Mouse (Mus musculus) liver, adult 2 months (tissue): ENCODE results near the gene Sytl2.

Source experiments
- CTCF ChIP-seq: fragments of 200-500 bp; IDR thresholded peaks from 2 replicates; pipeline ENCODE4 v1.5.1; 2011; ENCODE audit warnings: low read depth, low read length, control low read depth
- POLR2A ChIP-seq: fragments of 200-500 bp; IDR thresholded peaks from 2 replicates; pipeline ENCODE4 v1.6.1; 2011; ENCODE audit warnings: low read length, control low read depth; ENCODE audit not compliant: insufficient read depth; ENCODE audit errors: extremely low read depth

- TF ChIP-seq CTCF, result no peak
- TF ChIP-seq POLR2A, result no peak
Observed at GRCm38 (mm10) chr7:90277246-90277645, 24.8 kb upstream of the Sytl2 start.
